In genomic region chr3:104796430-104797082, GRCm38 (mm10) we compare ENCODE assay signal across 12 mouse cellular contexts. TPM values are rescaled to one million over a fixed set of nuclear protein-coding genes. Genes with fewer than 3 reads are reported as not detected.
DNase-seq lines count a peak whose midpoint lies in the region; ATAC-seq and TF ChIP-seq lines count a peak whose summit lies in the region.
"Had no signal": no experiment of that assay in that cellular context is flagged by ENCODE, and none has a peak within 500 bp of the region (broad histone marks: within the 10 kb centered on the region; RNA-seq: fewer than 3 reads in every experiment).

No protein-coding gene starts in this region.

- peaks cover 12% of the 10 kb centered on the region; the same call in 1 of the 2 replicates for H3K4me1 ChIP-seq in lung, adult 2 months (ENCODE audit: control insufficient read depth, insufficient read depth, low read length)
- peaks cover 43% of the 10 kb centered on the region for H3K4me1 ChIP-seq in intestine, embryonic 14.5 days (replicated peaks; ENCODE audit: control insufficient read depth, insufficient read depth, low read length)
- H3K4me1 ChIP-seq in stomach, embryonic 14.5 days (ENCODE audit: control insufficient read depth, insufficient read depth, low read length): peaks cover 37% of the 10 kb centered on the region

- H3K27me3 ChIP-seq in intestine, embryonic 14.5 days (replicated peaks; ENCODE audit: control insufficient read depth, insufficient read depth, low read length): no peaks in the 10 kb centered on the region
- H3K27me3 ChIP-seq in stomach, embryonic 14.5 days (ENCODE audit: control insufficient read depth, insufficient read depth, low read length): no peaks in the 10 kb centered on the region

- H3K27ac ChIP-seq in intestine, embryonic 14.5 days (ENCODE audit: low read depth): no peak overlapping the region
- H3K27ac ChIP-seq in stomach, embryonic 14.5 days (ENCODE audit: low read length): no peak overlapping the region; the same call in 1 of the 2 replicates

- peak; percentile 57 to 76 for DNase-seq in lung, adult 18-20 months
- no peak for DNase-seq in lung, adult 2 months
- DNase-seq in intestine, embryonic 14.5 days (ENCODE audit: low spot score): peak; percentile 75
- peak; percentile 65 for DNase-seq in liver
- no peak for DNase-seq in ovary, postnatal 10 days (ENCODE audit: low spot score)
- DNase-seq in thymus, postnatal 25 days: no peak
- no peak for DNase-seq in embryo, embryonic 11 days
- DNase-seq: adrenal gland, postnatal 10 days; cerebellum, postnatal 14 days; retina, postnatal 1 day had no signal

- no peak for TF ChIP-seq POLR2A in lung, adult 2 months (IDR thresholded peaks at IDR 0.05; ENCODE audit: borderline replicate concordance, extremely low read depth, low read depth, low read length)

- ATAC-seq in intestine, embryonic 14.5 days (replicated peaks; ENCODE audit: low FRiP score, low TSS enrichment, low read depth): peak; percentile 66
- ATAC-seq in stomach, embryonic 14.5 days (ENCODE audit: insufficient number of reproducible peaks, insufficient read depth, low FRiP score, low read depth): peak; percentile 79

- no peak overlapping the region for H3K4me3 ChIP-seq in lung, adult 2 months (replicated peaks; ENCODE audit: extremely low read depth, low read depth, low read length)
- no peak overlapping the region for H3K4me3 ChIP-seq in intestine, embryonic 14.5 days (ENCODE audit: low read depth, low read length)
- no peak overlapping the region for H3K4me3 ChIP-seq in stomach, embryonic 14.5 days (ENCODE audit: low read depth, low read length)

- peaks cover 84% of the 10 kb centered on the region for H3K36me3 ChIP-seq in intestine, embryonic 14.5 days (ENCODE audit: control insufficient read depth, insufficient read depth, low read length)
- H3K36me3 ChIP-seq in stomach, embryonic 14.5 days (ENCODE audit: control insufficient read depth, insufficient read depth, low read length): peaks cover 72% of the 10 kb centered on the region

- H3K4me2 ChIP-seq in intestine, embryonic 14.5 days (ENCODE audit: low read length): no peak overlapping the region
- no peak overlapping the region for H3K4me2 ChIP-seq in stomach, embryonic 14.5 days (replicated peaks; ENCODE audit: low read depth, low read length)

- no peak overlapping the region for H3K9ac ChIP-seq in intestine, embryonic 14.5 days (ENCODE audit: low read length)
- no peak overlapping the region for H3K9ac ChIP-seq in stomach, embryonic 14.5 days (replicated peaks; ENCODE audit: low read depth, low read length)

- 67% methylated on average over 15 of the region's 15 CpGs for WGBS in lung, adult 2 months
- 65% methylated on average over 15 of the region's 15 CpGs for WGBS in intestine, embryonic 14.5 days
- WGBS in stomach, embryonic 14.5 days: 64% methylated on average over 15 of the region's 15 CpGs

- no peak for TF ChIP-seq CTCF in lung, adult 2 months (IDR thresholded peaks at IDR 0.05; ENCODE audit: insufficient read depth, low read length)

- H3K9me3 ChIP-seq in intestine, embryonic 14.5 days (ENCODE audit: control insufficient read depth, low read length): no peaks in the 10 kb centered on the region
- H3K9me3 ChIP-seq in stomach, embryonic 14.5 days (ENCODE audit: control insufficient read depth, low read depth, low read length): no peaks in the 10 kb centered on the region

RNA-seq across cellular contexts. Expression of gene Rhoc, which starts 8.4 kb away (rescaled TPM):
- 107 and 140 TPM in 2 replicates for polyA plus RNA-seq in lung, adult 2 months (2012; rRNA removed)
- 166 and 184 TPM in 2 replicates for polyA plus RNA-seq in intestine, embryonic 14.5 days (2014; fragmentation: Nextera tagmentation; extraction: Ambion mirVana)
- 163 and 170 TPM in 2 replicates for polyA plus RNA-seq in stomach, embryonic 14.5 days (2014; fragmentation: Nextera tagmentation; extraction: Ambion mirVana)

RNA-seq across cellular contexts. Expression of gene Fam19a3, which starts 14.9 kb away (rescaled TPM):
- polyA plus RNA-seq in lung, adult 2 months (2012; rRNA removed): 0.34 and 0.38 TPM in 2 replicates
- polyA plus RNA-seq in intestine, embryonic 14.5 days (2014; fragmentation: Nextera tagmentation; extraction: Ambion mirVana): 0.04 and 0.11 TPM in 2 replicates
- polyA plus RNA-seq in stomach, embryonic 14.5 days (2014; fragmentation: Nextera tagmentation; extraction: Ambion mirVana): not detected in 2 replicates
- polyA plus RNA-seq: thymus, postnatal 0 days had no signal

RNA-seq across cellular contexts. Expression of gene Ppm1j, which starts 15.7 kb away (rescaled TPM):
- 8.0 and 10.8 TPM in 2 replicates for polyA plus RNA-seq in lung, adult 2 months (2012; rRNA removed)
- 2.1 and 3.1 TPM in 2 replicates for polyA plus RNA-seq in intestine, embryonic 14.5 days (2014; fragmentation: Nextera tagmentation; extraction: Ambion mirVana)
- polyA plus RNA-seq in stomach, embryonic 14.5 days (2014; fragmentation: Nextera tagmentation; extraction: Ambion mirVana): 3.0 and 4.0 TPM in 2 replicates

RNA-seq across cellular contexts. Expression of gene Mov10, which starts 21.8 kb away (rescaled TPM):
- 12.7 and 13.5 TPM in 2 replicates for polyA plus RNA-seq in lung, adult 2 months (2012; rRNA removed)
- 83.6 and 94.5 TPM in 2 replicates for polyA plus RNA-seq in intestine, embryonic 14.5 days (2014; fragmentation: Nextera tagmentation; extraction: Ambion mirVana)
- 68.6 and 74.7 TPM in 2 replicates for polyA plus RNA-seq in stomach, embryonic 14.5 days (2014; fragmentation: Nextera tagmentation; extraction: Ambion mirVana)

Comparison
In these comparisons a context has a peak if more than half of its experiments do, and no peak if none do; other contexts are left out.
1. DNase-seq: peak in lung, adult 18-20 months (2 of 2), intestine, embryonic 14.5 days (single experiment) and liver (single experiment); none in lung, adult 2 months (single experiment), ovary, postnatal 10 days (single experiment), thymus, postnatal 25 days (single experiment) and embryo, embryonic 11 days (single experiment).